Mouse (Mus musculus) lung, postnatal 0 days (tissue): ENCODE data around the gene Mlph.
A peak's percentile ranks its signal among the peaks of the same experiment; 100 is the strongest.

ENCODE experiments used
- CTCF ChIP-seq: IDR thresholded peaks from 2 replicates; pipeline ENCODE4 v1.5.1; 2016; ENCODE audit warnings: antibody characterized with exemption, mild to moderate bottlenecking
- EP300 ChIP-seq: IDR thresholded peaks from 2 replicates; pipeline ENCODE4 v1.6.1; 2016; ENCODE audit warnings: antibody characterized with exemption, mild to moderate bottlenecking, control low read depth

DNA sequence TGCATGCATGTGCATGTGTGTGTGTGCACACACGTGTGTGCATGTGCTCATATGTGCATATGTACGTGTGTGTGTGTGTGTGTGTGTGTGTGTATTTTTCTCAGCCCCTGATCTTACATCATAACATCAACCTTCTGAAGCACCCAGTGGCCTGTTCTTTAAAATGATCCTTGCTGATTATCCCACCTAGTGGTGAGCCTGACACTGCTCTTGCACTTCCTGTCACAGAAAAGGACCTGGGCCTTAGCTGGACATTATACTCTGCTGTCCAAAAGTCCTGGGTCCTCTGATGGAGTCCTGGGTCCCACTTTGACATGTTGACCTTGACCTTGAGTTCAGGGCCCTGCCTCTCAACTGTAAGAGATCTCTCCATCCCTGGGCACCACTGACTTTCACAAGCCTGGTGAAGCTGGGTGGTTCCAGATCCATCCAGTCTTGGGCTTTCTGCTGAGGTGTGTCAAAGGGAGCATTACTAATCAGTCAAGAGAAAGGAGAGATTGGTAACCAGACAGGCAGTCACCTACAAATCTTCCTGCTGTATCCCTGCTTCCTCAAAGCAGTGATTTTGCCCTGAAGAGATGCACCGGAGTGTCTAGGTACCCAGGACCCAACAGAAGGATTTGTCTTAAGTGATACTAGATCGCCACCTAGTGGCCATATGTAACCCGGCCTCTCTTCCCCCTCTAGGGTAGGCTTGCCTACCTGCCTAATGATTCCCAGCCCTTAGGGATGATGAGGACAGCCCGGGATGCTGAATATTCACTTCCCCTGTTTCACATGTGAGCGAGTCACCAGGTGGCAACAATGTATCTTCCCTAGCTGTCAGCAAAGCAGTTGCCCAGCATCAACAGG is 41.6 kb downstream of the Mlph start:
- TF ChIP-seq CTCF (peak; percentile 91), EP300 (no peak)
